Mouse (Mus musculus) T-helper 2 cell (primary cell): ENCODE results near the gene Gspt1.
"Not testable (repeated sequence)": the region's sequence is repeated elsewhere in the genome, so short reads cannot be mapped to it uniquely, and the experiment has no call there.

Experiments used
- in situ Hi-C: fragments of 300-600 bp; cut with MboI, MseI; formaldehyde crosslinking; loops from one replicate; pipeline ENCODE4 v1.15.1; 2025; ENCODE audit warnings: high pct_unique_total_duplicates

Gspt1 gene

GRCm38 (mm10) chr16:11253898-11254722 lies at the start of gene Gspt1:
Gene Gspt1 (minus strand): TSS chr16:11254325.
- in situ Hi-C loops, result no loop called here

- in situ Hi-C loops, result no loop called here
Measured at GRCm38 (mm10) chr16:11303741-11304140, 49.6 kb upstream of the Gspt1 start.

- in situ Hi-C loops, result not testable (repeated sequence)
Measured at GRCm38 (mm10) chr16:11297700-11298099, 43.6 kb upstream of the Gspt1 start.

- in situ Hi-C loops, result not testable (repeated sequence)
Measured at GRCm38 (mm10) chr16:11295583-11295982, 41.5 kb upstream of the Gspt1 start.

GRCm38 (mm10) chr16:11288873-11289272 lies 34.7 kb upstream of the Gspt1 start:
- in situ Hi-C loops, result loop anchor here (10.0 kb wide), 1 partner anchor 1636 kb away; no protein-coding TSS in a partner anchor

GRCm38 (mm10) chr16:11285949-11286348 lies 31.8 kb upstream of the Gspt1 start:
- in situ Hi-C loops, result loop anchor here (10.0 kb wide), 1 partner anchor 1639 kb away; no protein-coding TSS in a partner anchor

- in situ Hi-C loops, result loop anchor here (10.0 kb wide), 1 partner anchor 1640 kb away; no protein-coding TSS in a partner anchor
Measured at GRCm38 (mm10) chr16:11284881-11285280, 30.8 kb upstream of the Gspt1 start.

GRCm38 (mm10) chr16:11282655-11283232 lies 28.6 kb upstream of the Gspt1 start:
- in situ Hi-C loops, result loop anchor here (10.0 kb wide), 1 partner anchor 1642 kb away; no protein-coding TSS in a partner anchor

- in situ Hi-C loops, result no loop called here
Measured at GRCm38 (mm10) chr16:11278778-11279177, 24.7 kb upstream of the Gspt1 start.

GRCm38 (mm10) chr16:11276888-11277287 lies 22.8 kb upstream of the Gspt1 start:
- in situ Hi-C loops, result no loop called here

GRCm38 (mm10) chr16:11271073-11271472 lies 16.9 kb upstream of the Gspt1 start:
- in situ Hi-C loops, result no loop called here

- in situ Hi-C loops, result no loop called here
Measured at GRCm38 (mm10) chr16:11270642-11271041, 16.5 kb upstream of the Gspt1 start.

- in situ Hi-C loops, result no loop called here
Measured at GRCm38 (mm10) chr16:11269808-11270207, 15.7 kb upstream of the Gspt1 start.

GRCm38 (mm10) chr16:11266556-11266955 lies 12.4 kb upstream of the Gspt1 start:
- in situ Hi-C loops, result no loop called here

- in situ Hi-C loops, result no loop called here
Measured at GRCm38 (mm10) chr16:11263266-11263665, 9.1 kb upstream of the Gspt1 start.

GRCm38 (mm10) chr16:11254723-11255164 lies 619 bp upstream of the Gspt1 start:
- in situ Hi-C loops, result no loop called here

GRCm38 (mm10) chr16:11253065-11253831 lies 877 bp downstream of the Gspt1 start:
- in situ Hi-C loops, result no loop called here

GRCm38 (mm10) chr16:11247791-11248190 lies 6.3 kb downstream of the Gspt1 start:
- in situ Hi-C loops, result loop anchor here (5.0 kb wide), 1 partner anchor 40 kb away; no protein-coding TSS in a partner anchor

- in situ Hi-C loops, result loop anchor here (5.0 kb wide), 1 partner anchor 38 kb away; no protein-coding TSS in a partner anchor
Measured at GRCm38 (mm10) chr16:11245767-11246166, 8.4 kb downstream of the Gspt1 start.

- in situ Hi-C loops, result no loop called here
Measured at GRCm38 (mm10) chr16:11242401-11242800, 11.7 kb downstream of the Gspt1 start.

- in situ Hi-C loops, result no loop called here
Measured at GRCm38 (mm10) chr16:11217801-11218200, 36.3 kb downstream of the Gspt1 start.
